Mouse (Mus musculus) kidney, adult 8-10 months (tissue): ENCODE data around the gene Kcnn3.
A peak's percentile ranks its signal among the peaks of the same experiment; 100 is the strongest.

Experiments used
- DNase-seq, 2 experiments: peaks; one replicate each; pipeline ENCODE4 v3.0.0; 2022

Kcnn3 gene

DNA sequence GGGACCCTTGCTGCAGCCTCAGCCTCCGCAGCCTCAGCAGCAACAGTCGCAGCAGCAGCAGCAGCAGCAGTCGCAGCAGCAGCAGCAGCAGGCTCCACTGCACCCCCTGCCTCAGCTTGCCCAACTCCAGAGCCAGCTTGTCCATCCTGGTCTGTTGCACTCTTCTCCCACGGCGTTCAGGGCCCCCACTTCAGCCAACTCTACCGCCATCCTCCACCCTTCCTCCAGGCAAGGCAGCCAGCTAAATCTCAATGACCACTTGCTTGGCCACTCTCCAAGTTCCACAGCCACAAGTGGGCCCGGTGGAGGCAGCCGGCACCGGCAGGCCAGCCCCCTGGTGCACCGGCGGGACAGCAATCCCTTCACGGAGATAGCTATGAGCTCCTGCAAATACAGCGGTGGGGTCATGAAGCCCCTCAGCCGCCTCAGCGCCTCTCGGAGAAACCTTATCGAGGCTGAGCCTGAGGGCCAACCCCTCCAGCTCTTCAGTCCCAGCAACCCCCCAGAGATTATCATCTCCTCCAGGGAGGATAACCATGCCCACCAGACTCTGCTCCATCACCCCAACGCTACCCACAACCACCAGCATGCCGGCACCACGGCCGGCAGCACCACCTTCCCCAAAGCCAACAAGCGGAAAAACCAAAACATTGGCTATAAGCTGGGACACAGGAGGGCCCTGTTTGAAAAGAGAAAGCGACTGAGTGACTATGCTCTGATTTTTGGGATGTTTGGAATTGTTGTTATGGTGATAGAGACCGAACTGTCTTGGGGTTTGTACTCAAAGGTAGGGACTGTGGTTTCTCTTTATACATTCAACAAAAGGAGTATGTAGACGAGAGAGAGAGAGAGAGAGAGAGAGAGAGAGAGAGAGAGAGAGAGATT, 896 bp downstream of the Kcnn3 start:
- DNase-seq, result peak; percentile 11 to 15

DNA sequence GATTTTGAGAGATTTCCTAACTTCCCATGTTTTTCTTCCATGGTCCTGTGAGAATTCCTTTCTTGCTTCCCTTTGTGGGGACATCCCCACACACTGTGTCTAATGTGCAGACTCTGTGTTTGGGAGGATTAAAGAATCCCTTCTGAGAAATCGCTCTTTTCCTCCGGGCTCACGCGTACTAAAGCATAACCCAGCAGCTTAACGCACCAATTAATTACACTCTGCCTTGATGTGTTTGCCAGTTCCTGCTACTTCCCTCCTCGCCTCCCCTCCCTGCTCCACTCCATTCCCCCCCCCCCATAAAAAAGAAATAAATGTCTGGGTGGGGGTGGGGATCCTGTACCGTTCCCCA, 1.5 kb downstream of the Kcnn3 start:
- no peak for DNase-seq

DNA sequence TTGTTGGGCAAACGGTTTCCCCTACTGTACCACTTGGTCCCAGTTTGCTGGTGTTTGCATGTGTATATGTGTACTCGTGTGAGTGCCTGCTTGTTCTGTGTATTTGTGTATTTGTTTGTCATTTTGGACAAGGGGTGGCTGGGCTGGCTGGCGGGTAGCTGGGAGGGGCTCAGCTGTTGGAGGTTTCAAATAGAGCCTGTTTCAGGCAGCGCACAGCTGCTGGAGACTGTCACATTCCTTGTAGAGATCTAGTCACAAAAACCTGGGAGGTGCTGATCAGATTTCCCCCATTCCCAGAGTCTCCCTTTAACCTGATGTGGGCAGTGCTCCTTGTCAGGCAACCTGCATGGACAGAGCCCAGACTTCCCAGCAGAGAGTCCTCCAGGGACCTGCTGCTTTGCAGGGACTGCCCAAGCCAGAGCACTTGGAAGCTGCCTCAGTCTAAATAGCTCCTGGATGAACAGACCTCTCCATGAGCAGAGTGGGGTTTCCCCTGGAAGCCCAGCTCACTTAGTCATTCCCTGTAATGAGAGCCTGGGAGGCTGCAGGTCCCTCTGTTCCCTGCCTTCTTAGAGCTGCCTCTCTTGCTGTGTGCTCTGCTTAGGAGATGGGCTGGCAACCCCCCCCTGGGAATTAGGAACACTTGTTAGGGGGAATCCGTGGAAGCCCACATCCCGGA, 2.6 kb downstream of the Kcnn3 start:
- no peak for DNase-seq

DNA sequence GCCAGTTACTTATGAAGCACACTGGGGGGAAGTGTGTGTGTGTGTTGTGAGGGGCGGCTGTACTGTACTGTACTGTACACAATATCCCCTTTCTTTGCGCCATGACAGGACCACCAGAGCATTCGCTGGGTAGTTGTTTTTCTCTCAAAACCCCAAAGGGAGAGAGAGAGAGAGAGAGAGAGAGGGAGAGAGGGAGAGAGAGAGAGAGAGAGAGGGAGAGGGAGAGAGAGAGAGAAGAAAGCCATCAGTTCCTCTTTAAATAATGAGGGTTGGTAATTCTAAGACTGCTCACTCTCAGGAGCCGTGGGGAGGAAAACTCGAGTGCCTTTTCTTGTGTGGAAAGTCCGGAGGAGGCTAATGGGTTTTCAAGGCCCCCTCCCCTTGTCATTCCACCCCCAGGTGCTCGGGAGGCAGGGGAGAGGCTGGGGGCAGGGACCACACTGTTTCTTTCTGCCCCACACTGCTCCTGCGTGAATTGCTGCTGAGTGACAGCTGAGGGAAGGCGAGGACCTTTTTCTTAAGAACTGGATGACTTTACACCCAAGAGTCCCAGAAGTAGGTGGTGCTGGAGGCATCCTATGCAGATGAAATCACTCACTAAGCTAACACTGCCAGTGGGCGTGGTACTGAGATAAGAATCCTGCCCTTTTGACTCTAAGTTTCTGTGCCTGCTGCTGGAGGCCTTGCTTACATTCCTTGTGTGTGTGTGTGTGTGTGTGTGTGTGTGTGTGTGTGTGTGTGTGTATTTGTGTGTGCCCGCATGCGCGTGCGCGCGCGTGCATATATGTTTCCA, 6.5 kb downstream of the Kcnn3 start:
- no peak for DNase-seq

DNA sequence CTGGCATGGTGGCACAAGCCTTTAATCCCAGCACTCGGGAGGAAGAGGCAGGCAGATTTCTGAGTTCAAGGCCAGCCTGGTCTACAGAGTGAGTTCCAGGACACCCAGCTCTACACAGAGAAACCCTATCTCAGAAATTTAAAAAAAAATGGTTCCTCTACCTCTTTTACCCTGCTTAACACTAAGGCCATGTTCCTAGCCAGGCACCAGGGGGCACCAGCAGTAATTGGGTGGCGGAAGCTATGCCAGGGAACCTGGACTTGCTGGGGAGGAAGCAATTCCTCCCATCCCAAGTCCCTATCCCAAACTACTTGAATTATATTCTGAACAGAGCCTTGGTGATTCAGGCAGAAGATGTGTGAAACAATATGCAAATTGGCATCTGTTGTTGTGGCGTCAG, 9.8 kb downstream of the Kcnn3 start:
- no peak for DNase-seq

DNA sequence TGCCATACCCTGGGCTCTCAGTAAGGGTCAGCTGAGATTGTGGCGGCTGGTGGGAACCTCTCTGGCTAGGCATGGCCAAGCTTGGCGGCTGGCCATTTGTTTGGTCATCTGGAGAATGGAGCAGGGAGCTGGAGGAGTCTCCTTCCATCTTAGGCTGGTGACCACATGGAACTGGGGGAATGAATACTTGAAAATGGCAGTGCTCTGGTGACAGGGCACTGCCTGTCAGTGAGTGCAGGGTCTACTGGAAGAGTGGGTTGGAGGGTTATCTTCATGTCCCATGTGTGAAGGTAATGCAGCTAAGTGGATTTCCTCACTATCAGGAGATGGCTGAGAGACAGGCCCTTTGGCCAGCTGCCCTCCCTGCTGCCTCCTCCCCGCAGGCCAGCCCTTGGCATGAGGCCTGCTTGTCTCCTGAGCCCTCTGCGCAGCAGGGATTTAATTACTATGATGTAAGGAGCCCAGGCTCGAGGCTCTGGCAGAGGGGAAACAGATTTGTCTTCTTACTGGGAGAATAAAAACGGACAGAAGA, 14.7 kb downstream of the Kcnn3 start:
- DNase-seq, result peak in 1 of 2 experiments; percentile 15

DNA sequence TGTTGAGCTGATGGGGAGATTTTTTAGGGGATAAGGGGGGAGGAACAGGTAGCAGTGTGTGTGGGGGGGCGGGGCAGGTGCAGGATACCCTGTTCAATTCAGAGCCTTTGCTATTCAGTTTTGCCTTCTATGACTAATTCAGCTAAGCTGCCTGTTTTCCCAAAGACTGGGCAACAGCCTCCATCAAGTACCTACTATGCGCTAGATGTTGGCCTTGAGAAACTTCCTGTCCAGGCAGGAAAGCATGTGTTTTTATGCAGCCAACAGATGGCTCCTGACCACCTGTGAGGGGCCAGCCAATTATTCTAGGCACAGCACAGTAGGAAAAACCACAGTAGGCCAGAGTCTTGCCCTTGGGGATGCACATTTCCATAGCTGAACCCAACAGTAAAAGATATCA, 15.2 kb downstream of the Kcnn3 start:
- no peak for DNase-seq

DNA sequence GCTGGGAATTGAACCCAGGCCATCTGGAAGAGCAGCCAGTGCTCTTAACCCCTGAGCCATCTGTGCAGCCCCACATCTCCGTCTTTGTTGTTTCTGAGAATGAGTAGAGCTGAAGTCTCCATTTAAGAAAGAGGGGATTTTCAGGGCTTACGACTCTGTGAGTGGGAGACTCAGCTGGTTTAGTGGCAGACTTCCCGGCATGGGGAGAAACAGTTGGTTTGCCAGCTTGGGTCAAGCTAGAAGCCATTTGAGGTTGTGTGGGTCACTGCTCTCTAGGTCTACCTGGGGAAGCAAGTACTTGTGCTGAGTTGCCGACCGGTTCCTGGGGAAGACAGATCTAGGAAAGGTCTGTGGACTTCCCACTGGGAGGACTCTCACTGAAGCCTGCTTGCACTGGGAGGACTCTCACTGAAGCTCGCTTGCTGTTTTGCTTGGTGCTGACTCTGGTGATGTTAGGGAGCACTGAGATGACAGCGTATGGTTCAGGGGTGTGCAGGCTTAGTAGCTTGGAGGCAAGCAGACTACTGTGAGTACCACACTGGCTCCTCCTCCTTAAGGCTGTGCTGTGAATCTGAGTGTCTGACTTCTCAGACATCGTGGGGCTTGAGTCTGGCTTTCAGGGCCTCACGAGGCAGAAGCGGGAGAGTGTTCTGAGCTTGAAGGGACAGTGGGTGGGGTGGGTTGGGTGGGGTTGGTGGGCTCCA, 19.2 kb downstream of the Kcnn3 start:
- DNase-seq, result no peak

DNA sequence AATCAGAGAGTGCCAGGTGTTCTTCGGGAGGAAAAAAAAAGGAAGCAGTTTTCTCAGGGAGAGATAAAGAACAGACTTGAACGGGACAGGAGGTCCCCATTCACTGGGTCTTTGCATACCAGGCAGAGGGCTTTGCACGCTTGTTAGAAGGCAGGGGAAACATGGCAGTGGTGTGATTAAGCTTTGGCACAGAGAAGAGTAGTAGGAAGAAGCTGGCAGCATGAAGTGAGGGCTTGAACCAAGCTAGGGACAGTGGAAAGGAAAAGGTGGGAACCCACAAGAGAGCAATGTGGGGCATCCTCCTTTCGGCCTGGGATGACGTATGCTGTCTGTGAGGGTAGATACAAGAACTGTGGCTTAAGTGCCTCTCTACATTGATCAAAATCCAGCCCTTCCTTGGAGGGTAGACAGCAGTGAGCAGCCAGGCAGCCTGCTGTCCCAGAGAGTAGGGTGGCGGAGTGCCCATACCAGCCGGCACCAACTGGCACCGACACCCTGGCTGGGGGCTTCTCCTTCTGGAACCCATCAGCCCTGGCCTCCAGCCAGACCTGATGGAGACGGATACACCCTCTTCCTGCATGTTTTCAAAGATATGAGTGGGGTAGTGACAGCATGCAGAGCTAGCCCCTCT, 19.9 kb downstream of the Kcnn3 start:
- no peak for DNase-seq

DNA sequence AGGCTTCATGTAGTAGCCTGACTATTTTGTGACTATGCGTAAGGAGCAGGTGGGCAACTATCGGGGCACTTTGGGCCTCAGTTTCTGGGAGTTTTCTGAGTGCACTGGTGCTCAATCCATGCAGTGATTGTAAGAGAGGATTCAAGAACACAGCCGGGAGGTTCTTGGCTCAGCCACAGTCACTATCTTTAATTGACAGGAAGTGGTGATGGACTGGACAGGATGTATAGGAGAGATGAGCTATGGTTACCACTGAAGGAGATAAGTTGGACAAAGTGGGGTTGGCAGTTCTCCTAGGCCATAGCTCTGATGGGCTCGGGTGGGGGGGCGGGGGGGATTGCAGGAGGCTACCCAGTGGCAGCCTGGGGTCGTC, 20.4 kb downstream of the Kcnn3 start:
- DNase-seq, result no peak

DNA sequence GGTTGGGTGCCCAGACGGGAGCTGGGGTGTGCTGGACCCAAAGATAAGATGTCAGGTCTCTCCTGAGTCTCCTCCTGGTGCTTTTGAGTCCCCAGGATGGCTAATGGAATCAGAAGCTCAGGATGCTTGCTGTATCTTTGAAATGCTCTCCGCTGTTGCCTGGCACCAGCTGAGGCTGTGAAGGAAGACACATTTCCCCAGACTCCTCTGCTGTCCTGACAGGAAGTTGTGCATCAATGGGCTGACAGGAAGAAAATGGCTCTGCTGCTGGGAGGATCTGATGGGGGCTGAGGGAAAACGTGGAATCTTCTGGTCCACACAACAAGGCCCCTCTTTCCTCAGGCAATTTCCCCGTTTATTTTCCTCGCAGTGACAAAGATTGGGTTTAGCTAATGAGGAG, 27.0 kb downstream of the Kcnn3 start:
- DNase-seq, result no peak

DNA sequence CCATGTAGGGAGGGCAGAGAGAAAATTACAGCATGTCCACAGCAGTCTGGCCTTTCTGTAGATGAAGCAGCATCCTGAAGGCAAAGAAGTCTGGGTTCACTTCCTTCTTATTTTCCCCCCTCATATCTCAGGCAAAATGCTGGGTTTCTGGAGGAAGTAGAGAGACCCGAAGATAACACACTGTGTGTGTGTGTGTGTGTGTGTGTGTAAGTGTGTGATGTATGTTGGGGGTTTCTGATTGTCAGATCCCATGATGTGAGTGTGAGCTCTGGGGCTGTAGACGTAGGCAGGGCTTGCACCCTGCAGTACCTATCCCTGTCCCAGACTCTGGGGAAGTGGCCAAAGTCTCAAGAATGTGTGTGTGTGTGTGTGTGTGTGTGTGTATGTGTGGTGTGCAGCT, 28.8 kb downstream of the Kcnn3 start:
- no peak for DNase-seq

DNA sequence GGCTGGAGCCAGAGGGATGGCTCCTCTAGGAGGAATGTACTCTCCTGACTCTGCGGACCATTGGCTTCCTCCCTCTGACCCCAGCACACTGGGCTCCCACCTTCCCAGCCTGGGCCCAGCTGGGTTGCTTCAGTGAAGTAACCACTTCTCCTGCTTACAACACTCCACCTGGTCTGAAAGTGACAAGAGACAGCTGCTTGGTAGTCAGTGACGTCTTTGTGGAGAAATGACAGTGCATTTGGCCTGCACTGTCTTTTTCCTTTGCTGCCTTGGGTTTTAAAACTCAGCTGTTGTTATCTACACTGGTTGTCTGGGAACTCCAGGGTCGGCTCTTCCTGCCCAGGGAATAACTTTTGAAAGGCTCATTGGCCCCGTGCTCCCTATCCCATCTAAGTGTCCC, 29.5 kb downstream of the Kcnn3 start:
- peak in 1 of 2 experiments; percentile 7 for DNase-seq

DNA sequence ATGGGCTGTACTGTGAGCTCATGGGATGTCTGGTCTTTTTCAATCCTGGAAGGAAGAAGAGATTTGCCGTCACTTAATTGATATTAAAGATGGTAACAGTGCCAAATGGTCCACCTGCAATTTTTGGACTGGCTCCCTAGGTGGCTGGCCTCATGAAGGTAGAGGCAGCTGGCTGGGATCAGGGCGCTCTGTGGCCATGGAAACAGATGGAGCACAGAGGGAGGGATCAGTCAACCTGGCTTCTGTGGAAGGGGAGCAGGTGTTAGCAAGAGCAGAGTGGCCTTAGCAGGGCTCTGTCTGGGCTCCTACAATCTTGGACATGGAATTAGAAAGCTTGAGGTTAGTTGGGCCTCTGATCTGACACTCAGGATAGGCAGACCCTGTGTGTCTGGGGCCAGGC, 31.9 kb downstream of the Kcnn3 start:
- no peak for DNase-seq

DNA sequence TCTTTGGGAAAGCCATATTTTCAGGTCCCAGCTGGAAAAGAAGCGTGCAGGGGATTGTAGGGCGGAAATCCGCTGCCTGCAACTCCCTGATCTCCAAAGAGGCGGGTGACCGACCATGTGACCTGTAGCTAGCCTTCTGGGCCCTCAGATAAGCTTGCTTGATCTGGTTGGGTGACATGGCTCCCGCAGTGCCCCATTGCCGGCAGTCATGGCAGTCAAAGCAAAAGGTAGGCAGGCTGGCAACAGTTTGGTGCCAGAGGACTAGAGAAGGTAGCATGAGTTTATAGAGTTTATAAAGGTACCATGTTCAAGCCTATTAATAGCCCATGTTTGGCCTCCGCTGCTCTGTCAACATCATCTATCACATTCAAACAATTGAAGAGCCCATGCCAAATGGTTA, 33.5 kb downstream of the Kcnn3 start:
- no peak for DNase-seq

DNA sequence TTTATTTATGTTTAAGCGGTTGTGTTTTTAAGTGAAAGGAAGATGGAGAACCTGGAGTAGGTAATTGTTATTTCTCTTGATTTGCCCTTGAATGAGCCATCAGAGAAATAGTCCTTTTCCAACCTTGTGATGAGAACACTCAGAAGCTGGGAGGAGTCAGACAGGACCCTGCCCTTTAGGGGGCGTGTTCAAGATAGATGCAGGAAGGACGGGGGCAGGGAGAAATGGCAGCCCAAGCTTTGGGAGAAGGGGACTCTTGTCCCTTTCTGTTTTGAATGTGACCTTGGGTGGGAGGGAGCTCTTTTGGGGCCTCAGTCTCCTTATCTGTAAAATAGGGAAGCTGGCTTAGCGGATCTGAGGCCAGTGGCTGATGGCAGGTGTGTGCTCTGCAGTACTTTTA, 34.0 kb downstream of the Kcnn3 start:
- no peak for DNase-seq

DNA sequence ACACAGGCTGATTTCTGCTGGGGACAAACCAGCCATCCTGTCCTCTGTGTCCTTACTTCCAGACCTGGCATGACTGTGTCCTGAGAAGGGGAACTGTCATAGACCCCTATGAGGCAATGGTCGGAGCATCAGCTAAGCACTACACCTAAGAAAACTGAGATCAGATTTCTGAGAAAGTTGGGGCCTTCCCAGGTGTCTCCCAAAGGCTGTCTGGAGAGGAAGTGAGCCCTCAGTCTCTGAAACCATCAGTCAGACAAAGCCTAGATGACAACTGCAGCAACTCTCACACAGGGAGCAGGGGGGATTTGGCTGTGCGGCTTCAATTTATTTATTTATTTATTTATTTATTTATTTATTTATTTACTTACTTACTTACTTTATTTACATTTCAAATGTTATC, 34.6 kb downstream of the Kcnn3 start:
- DNase-seq, result no peak

DNA sequence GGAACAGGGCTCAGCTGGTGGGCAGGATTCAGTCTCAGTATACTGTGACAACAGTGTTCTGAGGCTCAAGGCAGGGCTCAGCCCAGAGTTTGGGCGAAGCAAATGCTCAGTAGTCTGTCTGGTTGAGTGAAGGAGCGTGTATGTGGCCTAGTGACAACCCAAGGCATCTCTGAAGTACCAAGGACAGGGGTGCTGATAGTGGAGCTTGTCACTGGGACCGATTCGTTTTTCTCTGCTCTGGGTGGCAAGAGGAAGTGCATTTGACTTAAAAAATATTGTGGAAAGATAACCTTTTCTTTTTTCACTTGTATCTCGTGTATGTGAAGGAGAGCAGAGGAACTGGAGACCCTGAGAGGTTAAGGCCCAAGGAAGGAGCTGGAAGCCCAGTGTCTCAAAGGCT, 37.8 kb downstream of the Kcnn3 start:
- DNase-seq, result no peak

DNA sequence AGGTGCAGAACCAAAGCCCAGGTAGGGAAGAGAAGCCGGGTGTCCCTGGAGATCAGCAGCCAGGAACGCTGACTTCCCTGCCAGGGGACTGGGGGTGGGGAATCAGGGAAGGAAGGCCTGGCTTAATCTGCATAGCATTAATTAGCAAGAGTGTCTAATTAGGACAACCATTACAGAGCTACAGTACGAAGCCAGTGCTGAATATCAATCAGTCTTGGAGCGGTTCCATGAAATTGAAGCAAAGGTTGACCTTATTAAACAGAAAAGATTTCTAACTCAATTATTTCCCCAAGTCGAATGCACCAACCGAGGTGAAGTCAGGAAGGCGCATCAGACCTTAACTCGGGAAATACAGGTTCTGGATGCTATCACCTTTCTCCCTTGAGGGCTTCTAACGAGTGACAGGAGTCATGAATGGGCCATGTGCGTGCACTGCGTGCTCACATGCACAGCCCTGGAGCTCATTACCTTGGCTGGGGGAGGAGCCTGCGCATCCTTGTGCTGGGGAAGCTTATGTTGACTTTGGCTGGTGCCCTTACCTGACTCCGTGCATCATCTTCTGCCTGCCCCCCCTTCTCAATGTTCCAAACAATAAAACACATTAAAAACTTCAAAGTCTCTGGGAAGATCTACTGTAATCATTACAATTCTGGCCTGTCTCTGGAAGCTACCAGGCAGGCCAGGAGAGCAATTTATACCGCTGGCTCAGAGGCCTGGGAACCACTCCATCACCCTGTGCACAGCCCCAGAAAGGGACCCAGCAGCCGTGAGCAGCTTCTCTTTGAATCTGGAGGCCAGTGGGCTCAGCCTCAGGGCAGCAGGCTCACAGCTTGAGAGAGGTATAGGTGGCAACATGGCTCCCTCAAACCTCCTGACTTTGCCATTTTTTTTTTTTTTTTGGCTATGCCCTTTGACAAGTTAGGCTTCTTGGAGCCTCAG, 39.3 kb downstream of the Kcnn3 start:
- DNase-seq, result no peak

DNA sequence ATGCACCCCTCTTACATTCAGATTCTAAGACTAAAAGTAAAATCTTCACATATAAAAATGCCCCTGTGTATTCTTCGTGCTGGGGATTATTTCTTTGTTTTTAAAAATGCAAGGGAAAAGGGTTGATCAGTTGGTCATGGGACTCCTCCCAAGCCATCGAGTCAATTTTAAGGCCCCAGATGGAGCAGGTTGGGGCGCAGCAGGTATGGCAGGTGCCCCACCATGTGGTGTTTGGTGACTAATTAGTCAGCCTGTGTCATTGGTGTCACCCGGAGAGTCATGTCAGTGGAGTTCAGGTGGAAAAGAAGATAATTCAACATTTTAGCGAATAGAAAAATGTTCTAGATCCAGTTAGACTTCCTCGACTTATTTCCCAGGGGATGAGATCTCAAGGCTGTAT, 41.4 kb downstream of the Kcnn3 start:
- DNase-seq, result no peak

DNA sequence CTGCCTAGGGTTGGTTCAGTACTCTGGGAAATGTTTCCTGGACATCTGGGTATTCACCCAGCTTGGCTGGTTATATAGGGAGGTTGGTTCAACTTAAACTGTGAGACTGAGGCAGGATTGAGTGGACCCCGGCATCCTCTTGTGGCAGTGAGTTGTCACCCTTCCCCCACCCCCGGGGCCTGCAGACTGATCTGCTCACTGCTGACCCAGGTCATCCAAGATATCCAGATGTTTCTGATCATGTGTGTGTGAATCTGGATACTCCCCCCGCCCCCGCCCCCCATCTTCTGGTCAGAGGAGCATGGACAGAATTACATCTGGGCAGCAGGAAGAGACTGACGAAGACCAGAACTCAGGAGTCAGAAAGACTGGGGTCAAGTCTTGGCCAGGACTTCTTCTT, 45.4 kb downstream of the Kcnn3 start:
- DNase-seq, result no peak
